ENCODE assay signal across 23 mouse cellular contexts in the genomic region with DNA sequence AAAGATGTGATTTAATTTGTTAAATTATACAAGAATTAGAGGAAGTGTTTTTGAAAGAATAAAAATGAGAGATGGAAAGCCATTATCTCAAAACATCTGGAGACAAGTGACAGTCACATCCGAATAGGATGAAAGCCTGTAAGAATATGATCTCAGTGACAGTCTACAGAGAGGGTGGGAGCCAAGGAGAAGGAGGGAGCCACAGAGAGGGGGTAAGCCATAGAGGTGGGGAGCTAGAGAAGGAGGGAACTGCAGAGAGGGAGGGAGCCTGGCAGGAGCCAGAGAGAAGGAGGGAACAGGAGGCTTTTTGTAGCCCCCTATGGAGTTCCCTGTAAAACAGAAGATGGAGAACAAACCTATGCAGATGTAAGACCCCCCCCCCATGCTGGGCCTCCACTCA.
DNase-seq lines count a peak whose midpoint lies in the region; ATAC-seq and TF ChIP-seq lines count a peak whose summit lies in the region.
"Had no signal": no experiment of that assay in that cellular context is flagged by ENCODE, and none has a peak within 500 bp of the region (broad histone marks: within the 10 kb centered on the region; RNA-seq: fewer than 3 reads in every experiment).

No protein-coding gene starts in this region.

- WGBS in forebrain, embryonic 16.5 days = 67% methylated on average over 1 of the region's 1 CpGs
- 86% methylated on average over 1 of the region's 1 CpGs for WGBS in forebrain, embryonic 13.5 days
- WGBS in forebrain, postnatal 0 days = 56% methylated on average over 1 of the region's 1 CpGs
- WGBS in forebrain, embryonic 11.5 days = 87% methylated on average over 1 of the region's 1 CpGs

- peak; percentile 70; the same call in 1 of the 2 replicates for ATAC-seq in forebrain, embryonic 16.5 days
- no peak for ATAC-seq in forebrain, embryonic 13.5 days
- peak; percentile 79; the same call in 1 of the 2 replicates for ATAC-seq in forebrain, postnatal 0 days
- ATAC-seq in forebrain, embryonic 11.5 days (replicated peaks; ENCODE audit: low FRiP score) = no peak
- ATAC-seq: activated CD4-positive, CD25-positive, alpha-beta regulatory T cell, adult 4 months; CD4-positive, CD25-positive, alpha-beta regulatory T cell, adult 4 months; Patski had no signal

- H3K4me1 ChIP-seq in forebrain, embryonic 16.5 days (replicated peaks; ENCODE audit: control insufficient read depth, insufficient read depth, low read length) = no peaks in the 10 kb centered on the region
- H3K4me1 ChIP-seq in forebrain, embryonic 13.5 days = no peaks in the 10 kb centered on the region
- H3K4me1 ChIP-seq in forebrain, postnatal 0 days (ENCODE audit: insufficient read depth) = no peaks in the 10 kb centered on the region
- no peaks in the 10 kb centered on the region for H3K4me1 ChIP-seq in forebrain, embryonic 11.5 days (replicated peaks; ENCODE audit: control insufficient read depth, insufficient read depth, low read length)
- H3K4me1 ChIP-seq in testis, adult 2 months (ENCODE audit: control insufficient read depth, insufficient read depth, low read length) = no peaks in the 10 kb centered on the region

- no peak for DNase-seq in forebrain, postnatal 0 days
- no peak for DNase-seq in forebrain, embryonic 11.5 days (ENCODE audit: low spot score)
- DNase-seq in testis, postnatal 10 days (ENCODE audit: low spot score) = no peak
- DNase-seq in brain, embryonic 18.5 days (ENCODE audit: low read depth, low spot score) = peak; percentile 14
- no peak for DNase-seq in B cell, adult 2 months
- DNase-seq: adrenal gland, adult 2 months; adrenal gland, adult 8-10 months; adrenal gland, postnatal 10 days; adrenal gland, postnatal 14 days; adrenal gland, postnatal 25 days; adrenal gland, postnatal 36 days; cerebellum, adult 11 months; cerebellum, adult 11-12 months; cerebellum, adult 18-20 months; cerebellum, adult 2 months had no signal

- H3K4me3 ChIP-seq in forebrain, embryonic 16.5 days (replicated peaks; ENCODE audit: low read length) = no peak overlapping the region
- no peak overlapping the region for H3K4me3 ChIP-seq in forebrain, embryonic 13.5 days
- H3K4me3 ChIP-seq in forebrain, postnatal 0 days (ENCODE audit: low read depth, low read length) = no peak overlapping the region
- no peak overlapping the region for H3K4me3 ChIP-seq in forebrain, embryonic 11.5 days (ENCODE audit: low read depth, low read length)
- H3K4me3 ChIP-seq in testis, adult 2 months (ENCODE audit: control insufficient read depth, low read depth, low read length) = no peak overlapping the region

- H3K27ac ChIP-seq in forebrain, embryonic 16.5 days (ENCODE audit: low read length) = no peak overlapping the region
- H3K27ac ChIP-seq in forebrain, embryonic 13.5 days = no peak overlapping the region
- no peak overlapping the region for H3K27ac ChIP-seq in forebrain, postnatal 0 days (ENCODE audit: low read depth, low read length)
- no peak overlapping the region for H3K27ac ChIP-seq in forebrain, embryonic 11.5 days (ENCODE audit: low read depth, low read length)
- peak overlapping the region; percentile 64 for H3K27ac ChIP-seq in testis, adult 2 months (ENCODE audit: control insufficient read depth, insufficient read depth, low read depth, low read length)

- H3K9me3 ChIP-seq in forebrain, embryonic 16.5 days (ENCODE audit: control insufficient read depth, low read length) = peaks cover 3% of the 10 kb centered on the region; the same call in 1 of the 2 replicates
- 0 out of 2 replicates have a peak, but pooled peaks cover 5% of the 10 kb centered on the region for H3K9me3 ChIP-seq in forebrain, embryonic 13.5 days (replicated peaks)
- H3K9me3 ChIP-seq in forebrain, postnatal 0 days (ENCODE audit: low read length) = no peaks in the 10 kb centered on the region
- no peaks in the 10 kb centered on the region for H3K9me3 ChIP-seq in forebrain, embryonic 11.5 days (ENCODE audit: control insufficient read depth, low read length)

- no peak overlapping the region for H3K9ac ChIP-seq in forebrain, embryonic 16.5 days (replicated peaks; ENCODE audit: low read depth, low read length)
- H3K9ac ChIP-seq in forebrain, embryonic 13.5 days = no peak overlapping the region
- H3K9ac ChIP-seq in forebrain, postnatal 0 days = no peak overlapping the region
- H3K9ac ChIP-seq in forebrain, embryonic 11.5 days (ENCODE audit: low read length) = no peak overlapping the region

- H3K4me2 ChIP-seq in forebrain, embryonic 16.5 days (ENCODE audit: low read length) = no peak overlapping the region
- H3K4me2 ChIP-seq in forebrain, embryonic 13.5 days = no peak overlapping the region
- H3K4me2 ChIP-seq in forebrain, postnatal 0 days (ENCODE audit: low read depth) = no peak overlapping the region
- no peak overlapping the region for H3K4me2 ChIP-seq in forebrain, embryonic 11.5 days (ENCODE audit: low read depth, low read length, severe bottlenecking)

- no peaks in the 10 kb centered on the region for H3K36me3 ChIP-seq in forebrain, embryonic 16.5 days (ENCODE audit: control insufficient read depth, insufficient read depth)
- H3K36me3 ChIP-seq in forebrain, embryonic 13.5 days (ENCODE audit: poor library complexity, severe bottlenecking) = no peaks in the 10 kb centered on the region
- H3K36me3 ChIP-seq in forebrain, postnatal 0 days (ENCODE audit: insufficient read depth) = no peaks in the 10 kb centered on the region
- no peaks in the 10 kb centered on the region for H3K36me3 ChIP-seq in forebrain, embryonic 11.5 days (ENCODE audit: control insufficient read depth, insufficient read depth, low read length)
- no peaks in the 10 kb centered on the region for H3K36me3 ChIP-seq in testis, adult 2 months (ENCODE audit: control insufficient read depth, insufficient read depth, low read length)
- H3K36me3 ChIP-seq: G1E had no signal

- no peak for TF ChIP-seq CTCF in forebrain, postnatal 0 days (IDR thresholded peaks at IDR 0.05; ENCODE audit: low read depth)
- TF ChIP-seq CTCF in testis, adult 2 months (IDR thresholded peaks at IDR 0.05; ENCODE audit: control insufficient read depth, insufficient read depth, insufficient replicate concordance, low read depth, low read length) = no peak

- TF ChIP-seq POLR2A in testis, adult 2 months (IDR thresholded peaks at IDR 0.05; ENCODE audit: control insufficient read depth, low read depth, low read length) = no peak

- no peaks in the 10 kb centered on the region for H3K27me3 ChIP-seq in forebrain, embryonic 16.5 days (replicated peaks; ENCODE audit: control insufficient read depth, insufficient read depth, low read length)
- H3K27me3 ChIP-seq in forebrain, embryonic 13.5 days = no peaks in the 10 kb centered on the region
- H3K27me3 ChIP-seq in forebrain, postnatal 0 days (ENCODE audit: insufficient read depth, low read length) = no peaks in the 10 kb centered on the region
- H3K27me3 ChIP-seq in forebrain, embryonic 11.5 days (ENCODE audit: control insufficient read depth, insufficient read depth, low read length) = no peaks in the 10 kb centered on the region
- no peaks in the 10 kb centered on the region for H3K27me3 ChIP-seq in testis, adult 2 months (ENCODE audit: control insufficient read depth, insufficient read depth, low read length)
- H3K27me3 ChIP-seq: CH12.LX, Patski had no signal

Comparison
In these comparisons a context has a peak if more than half of its experiments do, and no peak if none do; other contexts are left out.
1. ATAC-seq: peak in forebrain, embryonic 16.5 days (single experiment) and forebrain, postnatal 0 days (single experiment); none in forebrain, embryonic 13.5 days (single experiment) and forebrain, embryonic 11.5 days (single experiment).